Mouse (Mus musculus) lung, embryonic 14.5 days (tissue): ENCODE data around the gene Dock11. TPM values are rescaled to one million over a fixed set of nuclear protein-coding genes. Genes with fewer than 3 reads are reported as not detected.
A peak's percentile ranks its signal among the peaks of the same experiment; 100 is the strongest.

Source experiments
- ATAC-seq: fragments of 200-750 bp; cut with Nextera tagmentation; 2 replicates; pipeline ENCODE4 v1.8.0; 2017; ENCODE audit warnings: mild to moderate bottlenecking, moderate TSS enrichment, moderate library complexity; ENCODE audit not compliant: insufficient read depth
- DNase-seq: peaks from one replicate; pipeline ENCODE4 v3.0.0-alpha.2; 2015
- H3K27ac ChIP-seq: fragments of 300-500 bp; sonication (generic); 2 replicates; pipeline ENCODE4 v1.5.1; 2014; ENCODE audit warnings: low read depth, mild to moderate bottlenecking, moderate library complexity
- H3K27me3 ChIP-seq: fragments of 300-500 bp; sonication (generic); 2 replicates; pipeline ENCODE4 v1.6.1; 2014; ENCODE audit warnings: low read length, control low read depth; ENCODE audit not compliant: insufficient read depth
- H3K36me3 ChIP-seq: fragments of 300-500 bp; sonication (generic); 2 replicates; pipeline ENCODE4 v1.6.1; 2014; ENCODE audit warnings: control low read depth; ENCODE audit not compliant: insufficient read depth
- H3K4me1 ChIP-seq: fragments of 300-500 bp; sonication (generic); 2 replicates; pipeline ENCODE4 v1.6.1; 2014; ENCODE audit warnings: antibody characterized with exemption, control low read depth; ENCODE audit not compliant: insufficient read depth
- H3K4me2 ChIP-seq: fragments of 300-500 bp; sonication (generic); 2 replicates; pipeline ENCODE4 v1.6.1; 2014; ENCODE audit warnings: mild to moderate bottlenecking
- H3K4me3 ChIP-seq: fragments of 300-500 bp; sonication (generic); 2 replicates; pipeline ENCODE4 v1.5.1; 2014; ENCODE audit warnings: low read depth, low read length
- H3K9ac ChIP-seq: fragments of 300-500 bp; sonication (generic); 2 replicates; pipeline ENCODE4 v1.6.1; 2014
- H3K9me3 ChIP-seq: fragments of 300-500 bp; sonication (generic); 2 replicates; pipeline ENCODE4 v1.6.1; 2016; ENCODE audit warnings: low read depth, low read length, control low read depth
- CTCF ChIP-seq: IDR thresholded peaks from 2 replicates; pipeline ENCODE4 v1.5.1; 2016; ENCODE audit warnings: antibody characterized with exemption, low read depth
- WGBS: fragments of 180-500 bp; shearing (Covaris S2); extraction: QIAGEN DNeasy Blood & Tissue Kit; methylation state at CpG from one replicate; pipeline ENCODE4 v1.1.7; 2014; 5-methylcytosine and 5-hydroxymethylcytosine counted together
- polyA plus RNA-seq: library from polyadenylated mRNA; unstranded; fragments of >200 nt; fragmentation: Nextera tagmentation; extraction: Ambion mirVana; gene quantifications from 2 replicates; pipeline ENCODE4 v1.2.1, GENCODE M21; 2014

Dock11 gene
- polyA plus RNA-seq, 1 experiment from 2014 or later = 10.4 TPM

DNA sequence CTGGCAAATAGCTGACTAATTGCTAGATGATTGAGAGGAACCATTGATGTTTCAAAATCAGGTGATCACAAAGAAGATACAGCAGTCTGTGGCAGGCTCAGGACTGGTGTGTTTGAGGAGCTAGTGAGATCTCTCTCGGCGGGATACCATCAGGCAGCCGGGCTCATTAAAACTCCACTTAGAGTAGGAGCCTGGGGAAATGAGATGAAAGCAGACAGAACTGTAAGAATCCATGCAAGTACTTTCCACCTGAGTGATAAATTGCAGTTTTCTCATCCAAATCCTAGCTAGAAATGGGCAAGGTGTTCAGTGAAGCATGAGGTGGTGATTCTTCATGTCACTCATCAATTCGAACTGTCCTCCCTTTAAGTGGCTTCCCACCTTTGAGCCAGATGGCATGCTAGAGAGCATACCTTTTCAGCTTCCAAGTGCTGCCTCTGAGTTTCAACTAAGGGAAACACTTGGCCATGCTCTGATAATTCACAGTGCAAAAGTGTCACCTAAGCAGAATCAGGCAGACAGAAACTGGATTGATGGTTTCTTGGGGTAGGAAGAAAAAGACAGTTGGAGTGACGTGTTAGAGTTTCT lies 102.0 kb downstream of the Dock11 start:
- no peak for TF ChIP-seq CTCF
- 75% methylated on average over 5 of the region's 5 CpGs for WGBS
- no peaks in the 10 kb centered on the region for H3K27me3 ChIP-seq
- H3K4me3 ChIP-seq = no peak overlapping the region
- DNase-seq (no peak), ATAC-seq (no peak)
- no peaks in the 10 kb centered on the region for H3K4me1 ChIP-seq
- no peak overlapping the region for H3K27ac ChIP-seq
- no peak overlapping the region for H3K9ac ChIP-seq
- no peaks in the 10 kb centered on the region for H3K36me3 ChIP-seq
- no peak overlapping the region for H3K4me2 ChIP-seq
- no peaks in the 10 kb centered on the region for H3K9me3 ChIP-seq

DNA sequence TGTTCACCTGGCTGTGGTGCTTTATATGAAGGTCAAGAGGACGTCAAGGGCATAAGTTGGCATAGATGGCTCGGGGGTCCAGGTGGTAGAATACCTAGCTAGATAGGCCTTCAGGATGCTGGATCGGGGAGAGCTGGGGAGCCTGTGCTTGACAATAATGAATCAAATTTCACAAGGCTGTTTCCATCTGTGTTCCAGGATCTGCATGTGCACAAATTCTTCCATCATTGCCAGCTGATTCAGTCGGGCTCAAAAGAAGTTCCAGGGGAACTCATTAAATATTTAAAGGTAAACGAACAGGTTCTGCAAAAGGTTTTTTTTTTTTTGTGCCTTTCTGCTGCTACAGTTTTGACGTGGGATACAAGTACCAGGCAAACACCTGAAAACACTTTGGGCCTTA lies 105.6 kb downstream of the Dock11 start:
- 63% methylated on average over 6 of the region's 6 CpGs for WGBS

DNA sequence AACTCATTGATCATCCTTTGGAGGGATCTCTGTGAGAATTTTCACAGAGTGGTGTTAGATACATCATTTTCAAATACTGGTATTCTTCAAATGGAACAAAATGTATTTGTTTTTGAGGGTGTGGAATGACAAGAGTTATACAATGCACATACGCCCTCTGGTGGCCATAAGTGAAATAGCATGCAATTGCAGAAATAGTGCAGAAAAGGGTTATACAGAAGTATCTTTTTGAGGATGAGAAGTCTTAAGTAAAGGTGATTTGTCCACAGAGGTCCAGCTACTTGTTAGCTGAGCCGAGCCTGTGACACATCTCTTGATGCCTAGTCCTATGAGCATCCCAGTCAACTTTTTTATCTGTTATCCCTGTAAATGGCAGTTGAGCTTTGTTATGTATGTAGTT lies 108.4 kb downstream of the Dock11 start:
- ATAC-seq (no peak), DNase-seq (peak; percentile 70)
- Histone ChIP-seq H3K4me3 (no peak overlapping the region), H3K4me1 (no peaks in the 10 kb centered on the region), H3K9ac (no peak overlapping the region), H3K27ac (no peak overlapping the region), H3K36me3 (no peaks in the 10 kb centered on the region), H3K27me3 (no peaks in the 10 kb centered on the region), H3K9me3 (no peaks in the 10 kb centered on the region), H3K4me2 (no peak overlapping the region)
- 20% methylated on average over 2 of the region's 2 CpGs for WGBS
- TF ChIP-seq CTCF = peak; percentile 79

More for the DNA sequence above, 105.6 kb downstream of the Dock11 start:
- Histone ChIP-seq H3K36me3 (no peaks in the 10 kb centered on the region), H3K27me3 (no peaks in the 10 kb centered on the region), H3K4me3 (no peak overlapping the region), H3K4me2 (no peak overlapping the region), H3K9ac (no peak overlapping the region), H3K27ac (no peak overlapping the region), H3K4me1 (no peaks in the 10 kb centered on the region), H3K9me3 (no peaks in the 10 kb centered on the region)
- no peak for TF ChIP-seq CTCF
- DNase-seq (no peak), ATAC-seq (no peak)

DNA sequence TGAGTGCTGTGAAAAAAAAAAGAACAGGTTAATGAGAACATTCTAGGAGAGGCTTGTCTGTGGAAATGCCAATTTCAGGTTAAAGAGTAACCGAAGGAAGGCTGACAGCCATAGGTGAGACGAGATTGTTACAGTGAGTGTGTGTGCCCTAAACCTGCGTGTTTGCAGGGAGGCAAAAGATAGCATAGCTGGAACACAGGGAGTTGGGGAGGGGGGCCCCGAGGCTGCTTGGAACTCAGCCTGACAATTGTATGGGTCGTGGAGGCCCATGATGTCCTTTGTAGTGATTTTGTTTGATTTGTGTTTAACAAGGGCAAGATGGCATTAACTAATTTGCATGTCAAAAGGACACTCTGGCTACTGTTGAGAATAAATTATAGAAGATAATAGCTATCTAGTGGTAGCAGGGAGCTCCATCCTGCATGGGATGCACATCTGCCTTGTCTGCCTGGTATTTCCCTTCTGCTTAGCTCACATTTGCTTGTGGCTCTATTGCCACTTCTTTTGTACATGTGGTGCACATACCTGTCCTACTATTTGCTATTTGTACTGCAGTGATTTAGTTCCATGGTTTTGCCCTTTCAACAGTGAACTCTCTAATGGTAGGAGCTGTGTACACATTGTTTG lies 109.3 kb downstream of the Dock11 start:
- Histone ChIP-seq H3K4me1 (no peaks in the 10 kb centered on the region), H3K27ac (no peak overlapping the region), H3K4me3 (no peak overlapping the region), H3K27me3 (no peaks in the 10 kb centered on the region), H3K36me3 (no peaks in the 10 kb centered on the region), H3K9me3 (no peaks in the 10 kb centered on the region), H3K4me2 (no peak overlapping the region), H3K9ac (no peak overlapping the region)
- no peak for TF ChIP-seq CTCF
- 68% methylated on average over 5 of the region's 5 CpGs for WGBS
- DNase-seq = no peak
- ATAC-seq = no peak

DNA sequence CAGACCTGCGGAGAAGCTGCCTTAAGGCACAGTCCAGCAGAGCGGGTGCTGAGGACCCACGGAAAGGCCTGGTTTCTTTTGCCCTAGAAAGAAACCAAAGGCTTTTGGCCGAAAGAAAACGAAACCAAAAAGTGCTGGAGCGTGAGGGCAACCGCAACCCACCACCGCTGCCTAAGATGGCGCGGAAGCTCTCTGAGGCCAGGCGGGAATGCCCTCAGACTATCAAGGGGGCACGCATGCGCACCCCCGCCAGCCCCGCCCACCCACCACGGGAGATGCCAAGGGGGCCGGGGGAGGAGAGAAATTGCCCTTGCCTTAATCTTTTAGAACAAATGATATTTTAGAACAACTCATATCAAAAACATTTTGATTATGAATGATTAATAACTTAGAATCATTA lies 137.0 kb downstream of the Dock11 start:
- no peak for ATAC-seq

DNA sequence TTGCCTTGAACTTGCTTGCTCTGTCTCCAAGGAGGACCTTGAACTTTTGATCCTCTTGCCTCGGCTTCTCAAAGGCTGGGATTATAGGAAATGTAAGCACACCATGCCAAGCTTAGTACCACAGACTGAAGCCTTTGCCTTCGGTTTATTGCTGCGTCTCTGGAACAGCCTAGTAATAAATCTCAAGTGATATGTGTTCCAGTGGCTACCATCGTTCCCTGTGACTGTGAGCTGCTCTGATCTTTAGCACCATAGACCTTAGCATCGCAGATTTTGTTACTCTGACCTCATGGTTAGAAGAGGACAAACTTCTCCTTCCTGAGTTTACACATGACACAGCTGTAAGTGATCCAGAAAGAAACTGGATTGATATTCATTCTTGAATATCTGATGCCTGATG lies 142.5 kb downstream of the Dock11 start:
- H3K4me1 ChIP-seq = no peaks in the 10 kb centered on the region
- H3K36me3 ChIP-seq = no peaks in the 10 kb centered on the region
- H3K9me3 ChIP-seq = no peaks in the 10 kb centered on the region
- no peak overlapping the region for H3K9ac ChIP-seq
- DNase-seq = no peak
- no peak for TF ChIP-seq CTCF
- no peaks in the 10 kb centered on the region for H3K27me3 ChIP-seq
- 71% methylated on average over 5 of the region's 5 CpGs for WGBS
- no peak for ATAC-seq
- H3K4me2 ChIP-seq = no peak overlapping the region
- H3K27ac ChIP-seq = no peak overlapping the region
- H3K4me3 ChIP-seq = no peak overlapping the region

More for the DNA sequence above, 137.0 kb downstream of the Dock11 start:
- no peak overlapping the region for H3K9ac ChIP-seq
- H3K4me3 ChIP-seq = no peak overlapping the region
- 90% methylated on average over 12 of the region's 17 CpGs for WGBS
- no peaks in the 10 kb centered on the region for H3K4me1 ChIP-seq
- no peaks in the 10 kb centered on the region for H3K36me3 ChIP-seq
- H3K27me3 ChIP-seq = no peaks in the 10 kb centered on the region
- H3K4me2 ChIP-seq = no peak overlapping the region
- TF ChIP-seq CTCF = no peak
- no peak for DNase-seq
- H3K27ac ChIP-seq = no peak overlapping the region
- no peaks in the 10 kb centered on the region for H3K9me3 ChIP-seq

DNA sequence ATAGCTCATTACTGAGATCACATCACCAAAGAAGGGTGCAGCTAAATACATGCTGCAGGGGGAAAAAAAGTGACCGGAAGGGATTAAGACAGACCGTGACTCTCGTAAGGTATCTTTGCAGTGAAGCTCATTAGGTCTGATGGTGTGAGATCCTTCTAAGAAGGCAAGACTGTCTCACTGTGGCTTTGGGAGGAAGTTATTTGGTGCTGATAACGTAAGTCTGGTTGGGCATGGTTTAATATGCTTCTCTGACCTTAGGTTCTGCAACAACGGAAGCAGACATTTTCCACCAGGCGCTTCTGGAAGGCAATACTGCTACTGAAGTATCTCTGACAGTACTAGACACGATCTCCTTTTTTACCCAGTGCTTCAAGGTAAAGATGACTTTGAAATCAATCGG lies 145.4 kb downstream of the Dock11 start:
- TF ChIP-seq CTCF = no peak
- Histone ChIP-seq H3K4me2 (no peak overlapping the region), H3K4me1 (no peaks in the 10 kb centered on the region), H3K36me3 (no peaks in the 10 kb centered on the region), H3K9me3 (no peaks in the 10 kb centered on the region), H3K27ac (no peak overlapping the region), H3K27me3 (no peaks in the 10 kb centered on the region), H3K4me3 (no peak overlapping the region), H3K9ac (no peak overlapping the region)
- ATAC-seq = no peak
- WGBS = 84% methylated on average over 8 of the region's 8 CpGs
- DNase-seq = no peak
